Mouse (Mus musculus): ENCODE measurements at regions not wholly inside any gene's neighbourhood (a gene's known extent, or its start where the extent isn't known, plus 50 kb on each side); places are given as distances from the start of the nearest gene placed in this dataset.
A peak's percentile ranks its signal among the peaks of the same experiment; 100 is the strongest.

DNA sequence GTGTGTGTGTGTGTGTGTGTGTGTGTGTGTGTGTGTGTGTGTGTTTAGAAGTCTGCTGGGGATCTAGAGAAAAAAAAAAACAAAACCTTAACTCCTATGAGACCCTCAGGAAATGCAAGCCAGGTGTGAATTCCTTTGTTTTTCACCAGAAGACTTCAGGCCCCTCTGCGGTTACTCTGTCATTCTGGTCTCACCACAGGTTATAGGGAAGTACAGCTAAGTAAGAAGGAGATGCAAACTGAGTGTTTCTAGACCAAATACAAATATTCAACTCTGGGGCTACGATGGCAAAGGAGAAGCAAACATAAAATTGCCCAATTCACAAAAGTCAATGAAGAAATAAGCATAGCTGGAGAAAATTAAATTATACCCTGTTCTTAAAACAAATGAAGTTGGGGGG lies 54.9 kb upstream of the Basp1 start:
- TF ChIP-seq CTCF (IDR thresholded peaks at IDR 0.05; ENCODE audit: low read depth, low read length) (no peak), POLR2A (IDR thresholded peaks at IDR 0.05; ENCODE audit: extremely low read depth, insufficient read depth, low read length) (no peak)
- Histone ChIP-seq H3K79me2 (ENCODE audit: control insufficient read depth, insufficient read depth, low read length) (no peaks in the 10 kb centered on the region), H3K27me3 (ENCODE audit: control insufficient read depth, insufficient read depth, low read length) (no peaks in the 10 kb centered on the region), H3K27ac (replicated peaks; ENCODE audit: insufficient read depth, low read depth, low read length) (no peak overlapping the region), H3K4me3 (ENCODE audit: insufficient read depth, low read depth, low read length) (no peak overlapping the region), H3K36me3 (ENCODE audit: control insufficient read depth, insufficient read depth, low read length) (no peaks in the 10 kb centered on the region), H3K4me1 (ENCODE audit: control insufficient read depth, insufficient read depth, low read length) (peaks cover 5% of the 10 kb centered on the region; the same call in 1 of the 2 replicates), H3K9ac (ENCODE audit: low read depth, low read length) (no peak overlapping the region)
- peak; percentile 25 for DNase-seq (ENCODE audit: extremely low read depth, low read depth, low spot score)
- 35% methylated on average over 2 of the region's 2 CpGs for WGBS

DNA sequence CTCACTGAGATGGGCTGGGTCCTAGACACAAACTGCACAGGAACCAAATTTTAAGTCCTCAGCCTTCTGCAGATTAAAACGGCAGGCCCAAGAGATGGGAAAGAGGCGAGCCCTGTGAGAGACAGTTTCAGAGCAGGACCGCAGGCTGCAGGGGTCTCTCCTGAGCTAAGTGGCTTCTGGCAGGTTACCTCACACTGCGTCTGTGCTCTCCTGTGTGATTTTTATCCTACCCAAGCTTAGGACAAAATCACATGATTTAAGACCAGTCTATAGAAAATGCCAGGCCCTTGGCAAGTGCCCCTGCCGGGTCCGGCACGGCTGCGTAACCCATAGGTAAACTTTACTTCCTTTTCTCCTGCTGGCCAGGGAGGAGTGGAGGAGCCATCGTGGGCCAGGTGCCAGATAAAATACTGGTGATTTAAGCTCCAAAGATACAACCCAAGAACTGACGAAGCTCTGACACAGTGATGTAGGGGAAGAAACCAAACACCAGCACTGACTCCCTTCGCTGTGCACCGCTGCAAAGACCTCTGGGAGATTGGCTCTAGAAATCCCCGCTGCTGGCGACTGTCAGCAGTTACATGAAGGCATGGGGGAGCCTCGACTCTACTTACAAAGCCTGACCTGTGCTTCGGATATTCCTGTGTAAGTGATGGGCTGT lies 55.8 kb upstream of the Basp1 start:
- no peaks in the 10 kb centered on the region for H3K27me3 ChIP-seq (ENCODE audit: control insufficient read depth, insufficient read depth, low read length)
- no peak overlapping the region for H3K9ac ChIP-seq (ENCODE audit: low read depth, low read length)
- peaks cover 8% of the 10 kb centered on the region; the same call in 1 of the 2 replicates for H3K4me1 ChIP-seq (ENCODE audit: control insufficient read depth, insufficient read depth, low read length)
- H3K36me3 ChIP-seq (ENCODE audit: control insufficient read depth, insufficient read depth, low read length) = no peaks in the 10 kb centered on the region
- H3K27ac ChIP-seq (replicated peaks; ENCODE audit: insufficient read depth, low read depth, low read length) = no peak overlapping the region
- no peak for DNase-seq (ENCODE audit: extremely low read depth, low read depth, low spot score)
- H3K4me3 ChIP-seq (ENCODE audit: insufficient read depth, low read depth, low read length) = no peak overlapping the region
- WGBS = 76% methylated on average over 16 of the region's 16 CpGs
- no peak for TF ChIP-seq CTCF (IDR thresholded peaks at IDR 0.05; ENCODE audit: low read depth, low read length)
- TF ChIP-seq POLR2A (IDR thresholded peaks at IDR 0.05; ENCODE audit: extremely low read depth, insufficient read depth, low read length) = no peak
- no peaks in the 10 kb centered on the region for H3K79me2 ChIP-seq (ENCODE audit: control insufficient read depth, insufficient read depth, low read length)

DNA sequence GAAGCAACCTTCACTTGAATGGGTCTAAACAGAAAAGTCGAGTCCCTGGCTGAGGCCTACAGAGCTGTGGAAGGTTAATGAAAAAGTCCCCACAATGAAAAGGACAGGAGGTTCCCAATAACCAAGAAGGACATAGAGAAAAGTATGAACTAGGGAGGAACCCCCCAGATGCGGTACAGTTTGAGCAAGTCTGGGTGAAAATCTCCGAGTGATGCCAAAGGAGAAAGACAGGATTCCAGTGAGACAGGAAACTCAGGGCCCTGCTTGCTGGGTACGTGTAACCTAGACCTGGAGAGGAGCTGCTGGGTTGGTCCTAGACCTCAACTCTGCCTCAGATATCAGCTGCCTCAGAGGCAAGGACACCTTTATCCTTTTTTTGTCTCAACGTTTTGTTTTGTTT lies 57.8 kb upstream of the Basp1 start:
- no peaks in the 10 kb centered on the region for H3K79me2 ChIP-seq (ENCODE audit: control insufficient read depth, insufficient read depth, low read length)
- no peak overlapping the region for H3K27ac ChIP-seq (replicated peaks; ENCODE audit: insufficient read depth, low read depth, low read length)
- TF ChIP-seq CTCF (IDR thresholded peaks at IDR 0.05; ENCODE audit: low read depth, low read length) (no peak), POLR2A (IDR thresholded peaks at IDR 0.05; ENCODE audit: extremely low read depth, insufficient read depth, low read length) (no peak)
- H3K36me3 ChIP-seq (ENCODE audit: control insufficient read depth, insufficient read depth, low read length) = no peaks in the 10 kb centered on the region
- H3K27me3 ChIP-seq (ENCODE audit: control insufficient read depth, insufficient read depth, low read length) = no peaks in the 10 kb centered on the region
- 87% methylated on average over 5 of the region's 5 CpGs for WGBS
- no peak overlapping the region for H3K9ac ChIP-seq (ENCODE audit: low read depth, low read length)
- peaks cover 8% of the 10 kb centered on the region; the same call in 1 of the 2 replicates for H3K4me1 ChIP-seq (ENCODE audit: control insufficient read depth, insufficient read depth, low read length)
- H3K4me3 ChIP-seq (ENCODE audit: insufficient read depth, low read depth, low read length) = no peak overlapping the region
- DNase-seq (ENCODE audit: extremely low read depth, low read depth, low spot score) = no peak

DNA sequence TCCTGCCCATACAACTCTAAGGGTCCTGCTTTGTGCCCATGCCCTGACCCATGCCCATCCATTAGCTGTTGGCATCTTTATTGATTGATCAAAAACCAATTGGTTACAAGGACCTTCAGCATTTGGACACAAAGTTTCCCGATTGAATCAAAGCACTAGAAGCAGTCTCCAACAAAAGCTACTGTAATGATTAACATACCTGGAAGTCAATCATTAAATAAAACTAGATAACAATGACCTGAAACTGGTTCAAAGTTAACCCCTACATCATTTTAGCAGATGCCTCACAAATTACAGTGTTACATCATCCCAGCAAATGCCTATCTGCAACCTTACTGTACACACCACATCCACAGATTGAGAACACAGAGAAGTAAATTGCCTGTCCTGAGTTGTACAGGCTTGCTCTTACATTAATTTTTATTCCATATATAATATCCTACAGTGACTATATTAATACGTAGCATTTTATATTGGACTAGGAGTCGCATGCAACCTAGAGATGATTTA lies 59.7 kb upstream of the Basp1 start:
- no peaks in the 10 kb centered on the region for H3K27me3 ChIP-seq (ENCODE audit: control insufficient read depth, insufficient read depth, low read length)
- H3K36me3 ChIP-seq (ENCODE audit: control insufficient read depth, insufficient read depth, low read length) = no peaks in the 10 kb centered on the region
- TF ChIP-seq CTCF (IDR thresholded peaks at IDR 0.05; ENCODE audit: low read depth, low read length) = no peak
- H3K79me2 ChIP-seq (ENCODE audit: control insufficient read depth, insufficient read depth, low read length) = no peaks in the 10 kb centered on the region
- 64% methylated on average over 3 of the region's 3 CpGs for WGBS
- H3K9ac ChIP-seq (ENCODE audit: low read depth, low read length) = no peak overlapping the region
- DNase-seq (ENCODE audit: extremely low read depth, low read depth, low spot score) = peak; percentile 94
- H3K4me1 ChIP-seq (ENCODE audit: control insufficient read depth, insufficient read depth, low read length) = peaks cover 8% of the 10 kb centered on the region; the same call in 1 of the 2 replicates
- no peak overlapping the region for H3K4me3 ChIP-seq (ENCODE audit: insufficient read depth, low read depth, low read length)
- H3K27ac ChIP-seq (replicated peaks; ENCODE audit: insufficient read depth, low read depth, low read length) = no peak overlapping the region; the same call in 1 of the 2 replicates

DNA sequence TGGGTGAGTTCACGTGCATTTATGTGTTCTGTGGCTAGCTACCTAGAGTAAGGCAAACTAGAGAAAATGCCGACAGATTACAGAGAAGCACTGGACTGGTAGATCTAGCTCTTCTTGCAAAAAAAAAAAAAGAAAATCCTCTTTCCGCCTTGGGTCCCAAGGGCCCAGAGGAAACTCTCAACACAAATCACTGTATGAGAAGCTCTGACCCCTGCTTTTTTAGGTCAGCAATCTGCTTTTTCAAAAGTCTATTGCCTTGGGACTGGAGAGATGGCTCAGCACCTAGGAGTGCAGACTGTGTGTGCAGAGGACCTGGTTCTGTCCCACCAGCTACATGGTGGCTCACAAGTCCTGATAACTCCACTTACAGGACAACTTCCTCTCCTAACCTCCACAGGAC lies 60.5 kb upstream of the Basp1 start:
- no peak for DNase-seq (ENCODE audit: extremely low read depth, low read depth, low spot score)
- no peaks in the 10 kb centered on the region for H3K79me2 ChIP-seq (ENCODE audit: control insufficient read depth, insufficient read depth, low read length)
- peaks cover 6% of the 10 kb centered on the region; the same call in 1 of the 2 replicates for H3K4me1 ChIP-seq (ENCODE audit: control insufficient read depth, insufficient read depth, low read length)
- H3K27ac ChIP-seq (replicated peaks; ENCODE audit: insufficient read depth, low read depth, low read length) = no peak overlapping the region
- no peaks in the 10 kb centered on the region for H3K27me3 ChIP-seq (ENCODE audit: control insufficient read depth, insufficient read depth, low read length)
- H3K9ac ChIP-seq (ENCODE audit: low read depth, low read length) = no peak overlapping the region
- TF ChIP-seq POLR2A (IDR thresholded peaks at IDR 0.05; ENCODE audit: extremely low read depth, insufficient read depth, low read length) (no peak), CTCF (IDR thresholded peaks at IDR 0.05; ENCODE audit: low read depth, low read length) (no peak)
- WGBS = 89% methylated on average over 3 of the region's 3 CpGs
- no peaks in the 10 kb centered on the region for H3K36me3 ChIP-seq (ENCODE audit: control insufficient read depth, insufficient read depth, low read length)
- H3K4me3 ChIP-seq (ENCODE audit: insufficient read depth, low read depth, low read length) = no peak overlapping the region

DNA sequence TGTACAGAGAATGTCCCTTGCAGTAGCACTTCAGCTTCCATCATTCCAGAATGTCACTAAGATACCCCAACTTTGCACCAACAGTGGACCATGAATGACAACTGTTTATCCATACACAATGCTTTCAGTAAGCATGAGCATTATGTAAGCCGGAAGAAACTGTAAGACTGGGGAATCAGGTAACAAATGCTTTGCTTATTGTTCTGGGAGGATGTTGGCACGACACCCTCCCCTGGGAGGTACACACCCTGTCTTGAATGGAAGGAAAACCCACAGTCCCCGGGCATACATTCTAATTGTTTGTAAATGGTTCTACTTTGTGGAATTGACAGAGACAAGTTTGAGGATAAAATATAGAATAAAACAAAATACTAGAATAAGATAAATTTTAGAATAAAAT lies 69.0 kb upstream of the Basp1 start:
- Histone ChIP-seq H3K4me3 (ENCODE audit: insufficient read depth, low read depth, low read length) (no peak overlapping the region), H3K79me2 (ENCODE audit: control insufficient read depth, insufficient read depth, low read length) (no peaks in the 10 kb centered on the region; the same call in 1 of the 2 replicates), H3K36me3 (ENCODE audit: control insufficient read depth, insufficient read depth, low read length) (no peaks in the 10 kb centered on the region), H3K27ac (replicated peaks; ENCODE audit: insufficient read depth, low read depth, low read length) (no peak overlapping the region), H3K4me1 (ENCODE audit: control insufficient read depth, insufficient read depth, low read length) (peaks cover 10% of the 10 kb centered on the region), H3K9ac (ENCODE audit: low read depth, low read length) (no peak overlapping the region), H3K27me3 (ENCODE audit: control insufficient read depth, insufficient read depth, low read length) (no peaks in the 10 kb centered on the region)
- WGBS = 92% methylated on average over 3 of the region's 3 CpGs
- TF ChIP-seq POLR2A (IDR thresholded peaks at IDR 0.05; ENCODE audit: extremely low read depth, insufficient read depth, low read length) = no peak
- TF ChIP-seq CTCF (IDR thresholded peaks at IDR 0.05; ENCODE audit: low read depth, low read length) = no peak
- no peak for DNase-seq (ENCODE audit: extremely low read depth, low read depth, low spot score)
